Mouse (Mus musculus) erythroblast, embryonic 14.5 days (primary cell): ENCODE measurements around the gene Zfp827.

Experiments
- GATA1 ChIP-seq: IDR thresholded peaks from 2 replicates; pipeline ENCODE4 v1.6.1; 2012; ENCODE audit warnings: low read length, inconsistent platforms, mixed read lengths
- TAL1 ChIP-seq: IDR thresholded peaks from 3 replicates; pipeline ENCODE4 v1.6.1; 2012; ENCODE audit warnings: low read length, inconsistent platforms, mixed read lengths

- no peak for TF ChIP-seq GATA1
- no peak for TF ChIP-seq TAL1
Observed at GRCm38 (mm10) chr8:79124231-79124630, 96.0 kb downstream of the Zfp827 start.
